Mouse (Mus musculus) limb, embryonic 13.5 days (tissue): ENCODE results near the gene Lrch1. TPM values are rescaled to one million over a fixed set of nuclear protein-coding genes. Genes with fewer than 3 reads are reported as not detected.

Experiments
- ATAC-seq: fragments of 200-750 bp; cut with Nextera tagmentation; 2 replicates; pipeline ENCODE4 v1.8.0; 2017; ENCODE audit warnings: low read depth, moderate number of reproducible peaks, moderate TSS enrichment; ENCODE audit not compliant: low FRiP score
- H3K27ac ChIP-seq: fragments of 300-500 bp; sonication (generic); 2 replicates; pipeline ENCODE4 v1.5.1; 2015; ENCODE audit warnings: inconsistent platforms, mild to moderate bottlenecking, moderate library complexity
- H3K27me3 ChIP-seq: fragments of 300-500 bp; sonication (generic); 2 replicates; pipeline ENCODE4 v1.6.1; 2015; ENCODE audit warnings: mild to moderate bottlenecking, inconsistent platforms
- H3K36me3 ChIP-seq: fragments of 300-500 bp; sonication (generic); 2 replicates; pipeline ENCODE4 v1.6.1; 2015; ENCODE audit warnings: inconsistent platforms, mild to moderate bottlenecking, moderate library complexity
- H3K4me1 ChIP-seq: fragments of 300-500 bp; sonication (generic); 2 replicates; pipeline ENCODE4 v1.6.1; 2015; ENCODE audit warnings: inconsistent platforms
- H3K4me2 ChIP-seq: fragments of 300-500 bp; sonication (generic); replicated peaks from 2 replicates; pipeline ENCODE4 v1.6.1; 2015; ENCODE audit warnings: inconsistent platforms, mild to moderate bottlenecking, moderate library complexity
- H3K4me3 ChIP-seq: fragments of 300-500 bp; sonication (generic); 2 replicates; pipeline ENCODE4 v1.5.1; 2015; ENCODE audit warnings: moderate library complexity, mild to moderate bottlenecking, inconsistent platforms
- H3K9ac ChIP-seq: fragments of 300-500 bp; sonication (generic); 2 replicates; pipeline ENCODE4 v1.6.1; 2015; ENCODE audit warnings: mild to moderate bottlenecking, inconsistent platforms
- H3K9me3 ChIP-seq: fragments of 300-500 bp; sonication (generic); 2 replicates; pipeline ENCODE4 v1.6.1; 2016; ENCODE audit warnings: inconsistent platforms
- WGBS: fragments of 180-500 bp; shearing (Covaris S2); methylation state at CpG from one replicate; pipeline ENCODE4 v1.1.7; 2015; 5-methylcytosine and 5-hydroxymethylcytosine counted together
- polyA plus RNA-seq: library from polyadenylated mRNA; unstranded; fragments of >200 nt; fragmentation: Nextera tagmentation; extraction: Ambion mirVana; gene quantifications from 2 replicates; pipeline ENCODE4 v1.2.1, GENCODE M21; 2015

The Lrch1 gene
- polyA plus RNA-seq, 1 experiment from 2014 or later: 14.6 TPM

DNA sequence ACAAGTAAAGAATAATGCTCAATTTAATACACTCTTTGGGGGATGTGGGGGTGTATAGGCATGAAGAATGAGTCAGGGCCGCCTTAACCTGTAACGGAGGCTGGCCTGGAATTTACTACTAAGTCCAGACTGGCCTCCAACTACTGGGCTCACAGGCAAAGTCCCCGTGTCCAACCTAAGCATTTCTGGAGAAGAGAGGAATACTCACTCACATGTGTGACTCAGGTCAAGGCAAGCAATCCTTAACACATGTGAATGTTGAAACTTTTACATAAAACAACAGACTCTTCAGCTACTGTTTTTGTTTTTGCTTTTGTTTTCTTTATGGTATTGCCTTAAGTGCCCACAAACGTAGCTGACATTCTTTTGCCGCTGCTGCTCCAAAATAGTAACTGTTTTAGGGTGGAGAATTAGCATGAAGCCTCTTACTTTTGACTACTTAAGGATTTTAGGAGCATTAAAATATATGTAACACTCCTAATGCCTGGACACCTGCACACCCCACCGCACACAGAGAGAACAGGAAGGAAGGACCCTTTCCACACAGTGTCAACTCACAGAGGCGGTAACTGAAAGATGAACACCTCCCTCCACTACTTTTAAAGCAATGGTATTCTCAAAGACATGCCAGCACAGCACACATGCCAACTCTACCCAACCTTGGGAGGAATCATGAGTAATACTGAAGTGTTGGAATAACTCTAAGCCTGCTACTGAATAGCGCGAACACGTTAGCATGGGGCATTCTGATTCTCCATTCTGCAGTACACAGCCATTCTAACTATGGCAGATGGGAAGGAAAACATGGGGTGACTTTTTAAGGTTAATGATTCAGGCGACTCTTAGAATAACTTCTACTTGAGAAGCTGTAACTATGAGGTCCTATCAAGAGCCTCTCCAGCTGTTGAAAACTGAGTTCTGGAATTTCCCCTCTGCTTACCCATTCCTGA is 2.1 kb downstream of the Lrch1 start:
- Histone ChIP-seq H3K36me3 (peaks cover 3% of the 10 kb centered on the region; the same call in 1 of the 2 replicates), H3K9me3 (no peaks in the 10 kb centered on the region), H3K4me1 (peaks cover 28% of the 10 kb centered on the region), H3K27ac (peak overlapping the region; percentile 92; the same call in 1 of the 2 replicates), H3K27me3 (no peaks in the 10 kb centered on the region), H3K4me3 (peak overlapping the region; percentile 87), H3K4me2 (peak overlapping the region; percentile 85), H3K9ac (peak overlapping the region; percentile 88; the same call in 1 of the 2 replicates)
- WGBS: 77% methylated on average over 11 of the region's 11 CpGs
- ATAC-seq: no peak

DNA sequence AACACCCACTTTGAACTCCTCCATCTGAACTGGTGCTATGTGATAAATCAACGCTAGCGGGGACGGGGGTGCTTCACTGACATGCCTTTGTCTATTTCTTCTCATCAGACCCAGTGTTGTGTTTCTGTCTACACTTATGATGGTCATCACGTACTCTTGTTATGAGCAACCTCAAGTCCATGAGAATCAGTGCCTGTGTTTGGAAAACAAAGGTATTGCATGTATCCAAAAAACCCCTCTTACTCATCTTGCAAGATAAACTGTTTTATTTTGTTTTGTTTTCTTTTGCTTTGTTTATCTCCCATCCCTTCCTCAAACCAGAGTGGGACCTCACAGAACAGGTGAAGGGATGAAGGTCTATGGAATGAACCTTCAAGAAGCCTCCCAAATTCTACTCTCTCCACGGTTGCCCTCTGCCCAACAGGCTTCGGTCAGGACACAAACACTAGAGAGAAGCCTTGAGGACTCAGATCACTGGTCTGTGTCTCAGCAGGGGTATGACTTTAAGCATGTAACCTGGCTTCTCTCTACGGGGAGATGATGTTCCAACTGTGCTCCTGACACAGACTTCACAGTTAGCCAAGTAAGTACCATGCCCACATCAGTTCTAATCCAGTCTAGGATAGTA is 3.4 kb downstream of the Lrch1 start:
- H3K27ac ChIP-seq: no peak overlapping the region
- H3K27me3 ChIP-seq: no peaks in the 10 kb centered on the region
- H3K9me3 ChIP-seq: no peaks in the 10 kb centered on the region
- H3K4me1 ChIP-seq: peaks cover 28% of the 10 kb centered on the region
- no peak overlapping the region for H3K9ac ChIP-seq
- 90% methylated on average over 7 of the region's 7 CpGs for WGBS
- H3K4me2 ChIP-seq: no peak overlapping the region
- H3K4me3 ChIP-seq: no peak overlapping the region
- ATAC-seq: no peak
- peaks cover 4% of the 10 kb centered on the region; the same call in 1 of the 2 replicates for H3K36me3 ChIP-seq

DNA sequence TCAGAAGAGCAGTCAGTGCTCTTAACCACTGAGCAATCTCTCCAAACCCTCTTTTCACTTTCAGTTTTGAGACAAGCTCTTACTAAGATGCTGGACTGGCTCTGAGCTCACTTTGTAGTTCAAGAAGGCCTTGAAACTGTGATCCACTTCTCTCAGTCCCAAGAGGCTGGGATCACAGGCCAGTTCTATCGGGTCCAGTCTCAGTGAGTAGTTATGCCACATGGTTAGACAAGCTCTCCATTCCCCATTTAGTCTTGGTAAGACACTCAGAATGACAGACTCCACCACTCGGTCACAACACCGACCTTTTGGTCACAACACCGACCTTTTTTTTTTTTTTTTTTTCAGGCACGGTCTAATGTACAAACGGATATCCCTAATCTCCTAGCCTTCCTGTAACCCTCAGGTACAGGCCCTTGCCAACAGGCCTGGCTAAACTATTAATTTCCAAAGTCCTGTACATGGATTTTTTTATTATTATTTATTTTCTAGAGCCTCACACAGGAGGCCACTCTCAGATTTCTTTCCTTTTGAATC is 4.0 kb downstream of the Lrch1 start:
- Histone ChIP-seq H3K4me1 (peaks cover 29% of the 10 kb centered on the region), H3K27ac (no peak overlapping the region), H3K9ac (no peak overlapping the region), H3K9me3 (no peaks in the 10 kb centered on the region), H3K27me3 (no peaks in the 10 kb centered on the region), H3K36me3 (peaks cover 4% of the 10 kb centered on the region; the same call in 1 of the 2 replicates), H3K4me2 (no peak overlapping the region), H3K4me3 (no peak overlapping the region)
- 93% methylated on average over 6 of the region's 6 CpGs for WGBS
- no peak for ATAC-seq

DNA sequence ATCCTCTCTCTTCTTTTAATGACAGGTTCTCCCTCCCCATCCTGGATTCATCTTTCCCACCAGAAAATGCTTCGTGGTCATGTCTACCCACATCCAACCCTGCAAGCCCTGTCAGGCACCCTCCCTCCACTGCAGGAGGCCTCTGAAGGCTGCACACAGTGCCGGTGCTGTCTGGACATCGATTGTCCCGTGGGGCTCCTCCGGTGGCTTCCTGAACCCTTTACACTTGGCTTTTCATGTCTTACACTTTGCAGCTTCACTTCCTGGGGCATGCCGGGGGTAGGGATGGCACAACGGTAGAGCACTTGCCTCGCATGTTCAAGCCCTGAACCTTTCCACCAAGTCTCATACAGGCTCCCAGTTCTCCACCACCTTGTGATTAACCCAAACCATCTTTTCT is 4.7 kb downstream of the Lrch1 start:
- H3K27ac ChIP-seq: no peak overlapping the region
- peaks cover 4% of the 10 kb centered on the region; the same call in 1 of the 2 replicates for H3K36me3 ChIP-seq
- H3K4me3 ChIP-seq: no peak overlapping the region
- H3K9me3 ChIP-seq: no peaks in the 10 kb centered on the region
- no peak for ATAC-seq
- no peak overlapping the region for H3K4me2 ChIP-seq
- no peak overlapping the region for H3K9ac ChIP-seq
- H3K4me1 ChIP-seq: peaks cover 22% of the 10 kb centered on the region
- 60% methylated on average over 8 of the region's 8 CpGs for WGBS
- H3K27me3 ChIP-seq: no peaks in the 10 kb centered on the region

DNA sequence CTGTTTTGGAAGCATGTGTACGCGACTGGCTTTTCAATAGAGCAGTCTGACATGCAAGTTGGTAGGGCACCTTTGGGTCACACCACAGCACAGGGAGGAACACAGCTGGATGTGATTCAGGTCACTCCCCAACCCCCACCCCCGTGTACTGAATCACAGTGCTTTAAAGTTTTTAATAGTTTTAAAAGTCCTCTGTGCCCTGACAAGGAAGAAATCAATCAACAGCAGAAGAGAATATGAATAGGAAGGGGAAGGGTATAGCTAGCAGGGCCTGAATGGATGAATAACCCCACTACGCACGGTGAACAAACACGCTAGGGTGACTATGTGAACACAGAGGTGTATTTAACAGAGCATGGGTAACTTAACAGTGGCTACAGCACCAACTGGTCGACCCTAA is 6.1 kb downstream of the Lrch1 start:
- no peak overlapping the region for H3K27ac ChIP-seq
- H3K4me3 ChIP-seq: no peak overlapping the region
- H3K4me2 ChIP-seq: no peak overlapping the region
- no peak for ATAC-seq
- H3K27me3 ChIP-seq: no peaks in the 10 kb centered on the region
- peaks cover 4% of the 10 kb centered on the region; the same call in 1 of the 2 replicates for H3K36me3 ChIP-seq
- H3K9ac ChIP-seq: no peak overlapping the region
- H3K4me1 ChIP-seq: peaks cover 22% of the 10 kb centered on the region
- WGBS: 77% methylated on average over 7 of the region's 7 CpGs
- H3K9me3 ChIP-seq: no peaks in the 10 kb centered on the region

DNA sequence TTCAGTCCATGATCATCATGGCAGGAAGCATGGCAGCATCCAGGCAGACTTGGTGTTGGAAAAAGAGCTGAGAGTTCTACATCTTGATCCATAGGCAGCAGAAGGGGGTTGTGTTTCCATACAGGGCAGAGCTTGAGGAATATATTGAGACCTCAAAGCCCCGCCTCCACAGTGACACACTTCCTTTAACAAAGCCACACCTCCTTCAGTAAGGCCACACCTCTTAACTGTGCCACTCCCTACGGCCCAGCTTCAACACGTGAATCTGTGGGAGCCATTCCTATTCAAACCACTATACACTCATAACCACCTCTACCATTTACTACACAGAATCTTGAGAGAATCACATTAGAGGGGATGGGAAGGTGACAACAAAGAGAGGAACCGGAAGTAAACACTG is 6.9 kb downstream of the Lrch1 start:
- no peak for ATAC-seq
- H3K27me3 ChIP-seq: no peaks in the 10 kb centered on the region
- no peak overlapping the region for H3K4me2 ChIP-seq
- H3K4me3 ChIP-seq: no peak overlapping the region
- no peaks in the 10 kb centered on the region for H3K9me3 ChIP-seq
- 88% methylated on average over 4 of the region's 4 CpGs for WGBS
- H3K36me3 ChIP-seq: peaks cover 4% of the 10 kb centered on the region; the same call in 1 of the 2 replicates
- no peak overlapping the region for H3K9ac ChIP-seq
- H3K27ac ChIP-seq: no peak overlapping the region
- H3K4me1 ChIP-seq: peaks cover 15% of the 10 kb centered on the region

DNA sequence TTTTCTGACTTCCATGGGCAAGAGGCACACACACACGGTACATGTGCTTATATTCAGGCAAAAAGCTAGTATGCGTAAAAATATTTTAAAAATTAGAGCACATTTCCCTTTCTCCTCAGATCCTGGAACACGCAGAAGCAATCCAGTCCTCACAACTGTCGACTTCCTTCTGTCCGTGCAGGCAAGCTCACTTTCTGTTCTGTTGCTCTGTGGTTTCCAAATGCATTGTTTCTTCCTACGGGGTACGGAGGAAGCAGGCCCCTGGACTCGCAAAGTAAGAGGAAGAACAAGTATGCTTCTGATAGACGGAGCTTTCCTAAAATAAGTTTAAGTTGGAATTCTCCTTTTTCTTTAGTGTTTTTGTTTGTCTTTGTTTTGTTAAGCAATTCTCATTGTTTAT is 8.3 kb downstream of the Lrch1 start:
- Histone ChIP-seq H3K27ac (no peak overlapping the region), H3K4me2 (no peak overlapping the region), H3K27me3 (no peaks in the 10 kb centered on the region), H3K36me3 (peaks cover 4% of the 10 kb centered on the region; the same call in 1 of the 2 replicates), H3K9me3 (no peaks in the 10 kb centered on the region), H3K4me3 (no peak overlapping the region), H3K9ac (no peak overlapping the region), H3K4me1 (peaks cover 14% of the 10 kb centered on the region)
- WGBS: 77% methylated on average over 9 of the region's 9 CpGs
- no peak for ATAC-seq

DNA sequence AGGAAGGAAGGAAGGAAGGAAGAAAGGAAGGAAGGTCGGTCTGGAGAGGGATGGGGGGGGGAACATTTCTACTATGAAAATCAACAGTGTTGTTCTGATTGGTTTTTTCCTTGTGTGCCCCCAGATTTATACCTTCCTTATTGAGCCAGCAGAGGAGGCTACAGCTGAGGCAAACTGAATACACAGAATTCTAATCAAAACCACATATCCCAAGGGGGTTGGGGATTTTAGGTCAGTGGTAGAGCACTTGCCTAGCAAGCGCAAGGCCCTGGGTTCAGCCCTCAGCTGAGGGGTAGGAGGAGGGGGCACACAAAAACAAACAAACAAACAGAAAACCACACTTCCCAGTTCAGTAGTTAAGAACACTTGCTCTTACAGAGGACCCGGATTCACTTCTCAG is 8.8 kb downstream of the Lrch1 start:
- no peak for ATAC-seq
- Histone ChIP-seq H3K27ac (no peak overlapping the region), H3K9ac (no peak overlapping the region), H3K9me3 (no peaks in the 10 kb centered on the region), H3K36me3 (peaks cover 4% of the 10 kb centered on the region; the same call in 1 of the 2 replicates), H3K4me1 (peaks cover 18% of the 10 kb centered on the region), H3K4me3 (no peak overlapping the region), H3K27me3 (no peaks in the 10 kb centered on the region), H3K4me2 (no peak overlapping the region)
- WGBS: 88% methylated on average over 3 of the region's 3 CpGs

DNA sequence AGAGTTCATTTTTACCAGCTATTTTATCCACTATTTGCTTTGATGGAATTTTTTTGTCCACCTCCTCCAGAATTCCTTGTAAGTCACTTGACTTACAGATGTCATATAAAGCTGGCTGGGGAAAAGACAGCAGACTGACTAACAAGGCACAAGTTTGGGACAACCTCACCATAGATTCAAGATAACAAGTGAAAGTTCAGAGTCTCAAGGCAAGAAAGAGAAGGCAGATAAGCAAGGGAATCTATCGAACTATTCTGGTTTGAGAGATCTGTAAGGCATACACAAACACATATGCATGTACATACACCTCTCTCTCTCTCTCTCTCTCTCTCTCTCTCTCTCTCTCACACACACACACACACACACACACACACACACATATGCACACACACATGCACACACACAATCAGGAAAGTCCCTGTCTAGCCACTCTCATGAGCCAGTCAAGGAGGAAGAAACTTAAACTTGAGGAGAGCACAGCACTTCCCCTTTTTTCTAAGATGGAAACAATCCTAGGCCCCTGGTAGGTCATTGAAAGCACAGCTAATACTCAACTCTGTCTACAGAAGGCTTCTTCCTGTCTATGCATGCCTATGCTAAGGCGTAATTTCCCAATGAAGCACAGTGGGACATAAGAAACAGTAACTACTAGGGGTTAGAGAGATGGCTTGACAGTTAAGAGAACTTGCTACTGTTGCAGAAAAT is 11.0 kb downstream of the Lrch1 start:
- H3K36me3 ChIP-seq: peaks cover 4% of the 10 kb centered on the region; the same call in 1 of the 2 replicates
- H3K4me2 ChIP-seq: no peak overlapping the region
- H3K27ac ChIP-seq: no peak overlapping the region
- no peaks in the 10 kb centered on the region for H3K9me3 ChIP-seq
- no peak overlapping the region for H3K9ac ChIP-seq
- 97% methylated on average over 2 of the region's 2 CpGs for WGBS
- no peak overlapping the region for H3K4me3 ChIP-seq
- no peak for ATAC-seq
- H3K4me1 ChIP-seq: peaks cover 19% of the 10 kb centered on the region
- peaks cover 3% of the 10 kb centered on the region; the same call in 1 of the 2 replicates for H3K27me3 ChIP-seq

DNA sequence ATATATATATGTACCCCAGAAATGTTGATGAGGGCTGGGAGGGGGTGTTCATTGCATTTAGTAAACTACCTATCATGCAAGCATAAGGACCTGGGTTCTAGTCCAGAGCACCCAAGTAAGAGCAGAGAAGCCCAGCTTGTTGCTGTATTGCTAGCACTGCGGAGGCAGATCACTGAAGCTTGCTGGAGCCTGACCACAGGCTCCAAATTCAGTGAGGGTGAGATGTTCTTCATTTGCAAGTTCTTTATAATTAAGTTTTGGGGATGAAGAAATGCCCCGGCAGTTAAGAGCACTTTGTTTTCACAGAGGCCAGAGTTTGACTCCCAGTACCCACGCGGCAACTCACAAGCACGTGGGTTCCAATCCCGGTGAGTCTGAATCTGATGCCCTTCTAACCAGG is 12.6 kb downstream of the Lrch1 start:
- no peak overlapping the region for H3K4me3 ChIP-seq
- H3K4me2 ChIP-seq: no peak overlapping the region
- peaks cover 19% of the 10 kb centered on the region for H3K4me1 ChIP-seq
- peaks cover 7% of the 10 kb centered on the region; the same call in 1 of the 2 replicates for H3K27me3 ChIP-seq
- 88% methylated on average over 6 of the region's 6 CpGs for WGBS
- H3K27ac ChIP-seq: no peak overlapping the region
- no peaks in the 10 kb centered on the region for H3K36me3 ChIP-seq
- no peak overlapping the region for H3K9ac ChIP-seq
- no peak for ATAC-seq
- H3K9me3 ChIP-seq: no peaks in the 10 kb centered on the region

DNA sequence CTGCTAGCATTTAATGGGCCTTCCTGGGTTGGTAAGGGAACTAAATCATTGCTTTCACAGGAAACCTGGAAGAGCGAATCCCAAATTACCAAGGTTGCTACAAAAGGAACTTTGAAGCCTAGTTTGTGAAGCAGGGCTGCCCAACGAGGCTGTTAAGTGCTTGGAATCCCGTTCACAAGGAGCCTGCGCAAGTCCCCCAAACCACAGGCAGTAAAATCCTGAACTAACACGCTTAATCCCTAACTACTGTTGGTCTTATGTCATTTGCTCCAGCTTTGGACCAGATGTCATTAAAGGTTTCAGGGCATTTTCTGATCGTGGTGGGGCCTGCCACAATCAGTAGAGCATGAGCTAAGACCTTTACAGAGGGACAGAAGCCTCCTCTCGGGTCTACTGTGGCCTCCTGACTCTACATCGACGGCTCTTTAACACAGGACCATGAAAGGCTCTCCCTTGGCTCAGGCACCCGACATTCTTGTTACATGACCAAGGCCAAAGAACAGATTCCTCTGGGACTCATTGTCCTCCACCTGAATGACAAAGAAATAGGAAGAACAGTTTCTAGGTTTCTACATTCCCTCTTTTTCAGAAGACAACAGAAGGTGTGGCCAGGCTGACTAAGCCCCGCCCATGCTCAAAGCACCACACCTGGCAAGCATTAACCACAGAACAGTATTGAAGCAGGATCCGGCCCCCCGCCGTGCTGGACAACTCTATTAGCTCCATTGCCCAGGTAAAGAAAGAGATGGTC is 13.5 kb downstream of the Lrch1 start:
- Histone ChIP-seq H3K4me1 (peaks cover 26% of the 10 kb centered on the region), H3K36me3 (no peaks in the 10 kb centered on the region), H3K4me3 (no peak overlapping the region), H3K27me3 (peaks cover 7% of the 10 kb centered on the region; the same call in 1 of the 2 replicates), H3K9ac (no peak overlapping the region), H3K27ac (peak overlapping the region; percentile 33; the same call in 1 of the 2 replicates), H3K4me2 (peak overlapping the region; percentile 23; the same call in 1 of the 2 replicates), H3K9me3 (no peaks in the 10 kb centered on the region)
- ATAC-seq: peak; percentile 64
- WGBS: 28% methylated on average over 14 of the region's 14 CpGs
